Mouse (Mus musculus) lung, embryonic 15.5 days (tissue): Measurements from ENCODE around the gene Myt1l. TPM values are rescaled to one million over a fixed set of nuclear protein-coding genes. Genes with fewer than 3 reads are reported as not detected.
A peak's percentile ranks its signal among the peaks of the same experiment; 100 is the strongest.

Experiments used
- ATAC-seq: fragments of 200-750 bp; cut with Nextera tagmentation; 2 replicates; pipeline ENCODE4 v1.8.0; 2017; ENCODE audit warnings: moderate number of reproducible peaks, borderline replicate concordance; ENCODE audit not compliant: low FRiP score, low TSS enrichment; ENCODE audit errors: extremely low read depth
- H3K27ac ChIP-seq: fragments of 300-500 bp; sonication (generic); 2 replicates; pipeline ENCODE4 v1.5.1; 2015; ENCODE audit warnings: moderate library complexity, mild to moderate bottlenecking, inconsistent platforms
- H3K27me3 ChIP-seq: fragments of 300-500 bp; sonication (generic); 2 replicates; pipeline ENCODE4 v1.6.1; 2015; ENCODE audit warnings: inconsistent platforms
- H3K36me3 ChIP-seq: fragments of 300-500 bp; sonication (generic); 2 replicates; pipeline ENCODE4 v1.6.1; 2015; ENCODE audit warnings: inconsistent platforms
- H3K4me1 ChIP-seq: fragments of 300-500 bp; sonication (generic); 2 replicates; pipeline ENCODE4 v1.6.1; 2015; ENCODE audit warnings: inconsistent platforms
- H3K4me2 ChIP-seq: fragments of 300-500 bp; sonication (generic); 2 replicates; pipeline ENCODE4 v1.6.1; 2015; ENCODE audit warnings: inconsistent platforms, mild to moderate bottlenecking, moderate library complexity
- H3K4me3 ChIP-seq: fragments of 300-500 bp; sonication (generic); 2 replicates; pipeline ENCODE4 v1.5.1; 2015; ENCODE audit warnings: mild to moderate bottlenecking, inconsistent platforms
- H3K9ac ChIP-seq: fragments of 300-500 bp; sonication (generic); 2 replicates; pipeline ENCODE4 v1.6.1; 2015; ENCODE audit warnings: inconsistent platforms
- H3K9me3 ChIP-seq: fragments of 300-500 bp; sonication (generic); 2 replicates; pipeline ENCODE4 v1.6.1; 2016; ENCODE audit warnings: inconsistent platforms
- WGBS: fragments of 180-500 bp; shearing (Covaris S2); methylation state at CpG from one replicate; pipeline ENCODE4 v1.1.7; 2015; 5-methylcytosine and 5-hydroxymethylcytosine counted together
- polyA plus RNA-seq: library from polyadenylated mRNA; unstranded; fragments of >200 nt; fragmentation: Nextera tagmentation; extraction: Ambion mirVana; gene quantifications from 2 replicates; pipeline ENCODE4 v1.2.1, GENCODE M21; 2015

The Myt1l gene
- polyA plus RNA-seq, 1 experiment from 2014 or later, result 0.27 TPM

DNA sequence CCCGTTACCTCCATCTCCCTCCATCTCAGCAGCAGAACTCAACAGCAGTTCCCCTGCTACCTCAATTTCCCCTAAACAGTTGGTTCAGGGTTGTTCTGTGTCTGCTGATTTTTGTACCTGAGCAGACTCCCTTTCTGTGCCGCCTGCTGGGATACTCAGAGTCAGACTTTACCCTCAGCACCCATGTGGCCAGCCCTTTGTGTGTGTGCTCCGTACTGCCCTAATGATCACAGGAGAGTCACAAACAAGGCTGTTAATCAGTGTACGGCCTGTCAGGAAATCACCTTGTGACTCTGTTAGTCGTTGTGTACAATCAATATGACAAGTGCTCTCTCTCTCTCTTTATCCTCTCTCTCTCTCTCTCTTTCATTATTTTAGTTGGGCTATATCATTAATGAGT lies 430.5 kb downstream of the Myt1l start:
- H3K9ac ChIP-seq, result no peak overlapping the region
- peaks cover 13% of the 10 kb centered on the region for H3K4me1 ChIP-seq
- no peak overlapping the region for H3K27ac ChIP-seq
- WGBS, result 77% methylated on average over 5 of the region's 5 CpGs
- no peaks in the 10 kb centered on the region for H3K27me3 ChIP-seq
- H3K4me2 ChIP-seq, result no peak overlapping the region
- H3K9me3 ChIP-seq, result no peaks in the 10 kb centered on the region
- ATAC-seq, result no peak
- no peak overlapping the region for H3K4me3 ChIP-seq
- no peaks in the 10 kb centered on the region for H3K36me3 ChIP-seq

DNA sequence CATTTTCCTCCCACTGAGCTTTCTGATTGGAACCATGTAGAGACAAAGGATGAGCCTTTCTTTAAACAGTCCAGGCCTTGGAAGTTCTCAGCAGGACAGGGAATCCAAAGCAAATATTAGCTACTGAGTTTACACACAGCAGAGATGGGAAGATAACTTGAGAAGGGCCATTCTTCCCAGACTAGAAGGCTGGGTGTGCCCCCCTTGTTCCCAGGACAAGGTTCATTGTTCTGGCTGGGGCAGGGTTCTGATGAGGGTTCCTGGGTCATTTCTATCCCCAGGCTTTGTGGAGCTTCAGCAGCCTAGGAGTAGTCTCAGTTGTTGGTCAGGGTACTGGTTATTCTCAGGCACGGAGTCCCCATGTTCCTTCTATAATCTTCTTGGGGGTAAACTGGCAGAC lies 432.9 kb downstream of the Myt1l start:
- Histone ChIP-seq H3K4me1 (peaks cover 4% of the 10 kb centered on the region), H3K27ac (no peak overlapping the region), H3K4me2 (no peak overlapping the region), H3K36me3 (0 out of 2 replicates have a peak, but pooled peaks cover 4% of the 10 kb centered on the region), H3K9me3 (no peaks in the 10 kb centered on the region), H3K27me3 (no peaks in the 10 kb centered on the region), H3K4me3 (no peak overlapping the region), H3K9ac (no peak overlapping the region)
- WGBS, result 75% methylated on average over 1 of the region's 1 CpGs
- ATAC-seq, result no peak

DNA sequence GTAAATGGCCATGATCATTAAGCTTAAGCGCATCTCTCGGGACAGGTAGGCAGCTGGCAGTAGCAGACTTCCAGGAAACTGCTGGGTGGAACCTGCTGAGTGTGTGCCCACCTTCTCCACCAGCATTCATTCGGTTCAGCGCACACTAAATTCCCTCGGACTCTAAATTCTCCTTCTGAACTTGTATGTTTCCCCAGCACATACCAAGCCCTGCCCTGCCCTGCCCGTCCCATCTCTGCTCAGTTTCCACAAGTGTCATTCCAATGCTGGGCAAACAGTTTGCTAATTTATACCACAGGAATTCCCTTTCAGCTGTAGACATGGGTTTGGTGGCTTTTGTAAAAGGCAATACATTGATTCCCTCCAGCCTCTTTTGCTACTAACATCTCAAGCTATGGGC lies 436.8 kb downstream of the Myt1l start:
- no peak for ATAC-seq
- Histone ChIP-seq H3K4me3 (no peak overlapping the region), H3K36me3 (0 out of 2 replicates have a peak, but pooled peaks cover 4% of the 10 kb centered on the region), H3K4me2 (no peak overlapping the region), H3K9ac (no peak overlapping the region), H3K9me3 (no peaks in the 10 kb centered on the region), H3K4me1 (peaks cover 4% of the 10 kb centered on the region), H3K27me3 (no peaks in the 10 kb centered on the region), H3K27ac (peak overlapping the region; percentile 24; the same call in 1 of the 2 replicates)
- 67% methylated on average over 6 of the region's 6 CpGs for WGBS

DNA sequence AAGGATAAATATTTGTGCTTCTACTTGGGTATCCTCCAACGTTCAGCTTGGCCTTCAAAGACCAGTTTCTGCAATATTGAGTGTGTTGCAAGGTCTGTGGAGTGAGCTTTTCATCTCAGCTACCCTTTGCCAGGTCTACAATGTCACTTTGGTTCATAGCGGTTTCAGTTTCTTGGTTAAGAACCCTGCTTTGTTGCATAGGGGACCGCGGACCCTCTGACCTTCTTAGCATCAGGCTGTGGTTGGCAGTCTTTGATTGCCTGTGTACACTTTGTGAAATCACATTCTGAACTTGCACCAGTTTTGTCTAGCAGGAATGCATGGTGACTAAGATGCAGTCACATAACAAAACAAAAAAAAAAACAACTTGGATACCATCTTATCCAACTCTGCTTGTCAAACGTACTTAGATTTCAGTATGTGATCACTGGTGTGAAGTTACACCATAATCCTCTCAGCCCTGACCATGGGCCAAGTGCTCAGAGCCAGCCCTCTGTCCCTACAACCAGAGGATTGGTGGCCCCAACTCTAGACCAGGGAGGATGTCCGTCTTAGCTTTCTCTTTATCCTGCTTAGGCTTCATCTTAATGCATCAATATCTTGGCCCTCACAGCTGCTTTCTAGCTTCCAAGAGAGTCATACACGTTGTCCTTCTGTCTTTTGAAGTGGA lies 443.7 kb downstream of the Myt1l start:
- Histone ChIP-seq H3K27ac (no peak overlapping the region), H3K36me3 (peaks cover 19% of the 10 kb centered on the region), H3K9ac (no peak overlapping the region), H3K4me2 (no peak overlapping the region), H3K27me3 (no peaks in the 10 kb centered on the region), H3K4me3 (no peak overlapping the region), H3K4me1 (peaks cover 8% of the 10 kb centered on the region; the same call in 1 of the 2 replicates), H3K9me3 (no peaks in the 10 kb centered on the region)
- 69% methylated on average over 7 of the region's 7 CpGs for WGBS
- no peak for ATAC-seq

DNA sequence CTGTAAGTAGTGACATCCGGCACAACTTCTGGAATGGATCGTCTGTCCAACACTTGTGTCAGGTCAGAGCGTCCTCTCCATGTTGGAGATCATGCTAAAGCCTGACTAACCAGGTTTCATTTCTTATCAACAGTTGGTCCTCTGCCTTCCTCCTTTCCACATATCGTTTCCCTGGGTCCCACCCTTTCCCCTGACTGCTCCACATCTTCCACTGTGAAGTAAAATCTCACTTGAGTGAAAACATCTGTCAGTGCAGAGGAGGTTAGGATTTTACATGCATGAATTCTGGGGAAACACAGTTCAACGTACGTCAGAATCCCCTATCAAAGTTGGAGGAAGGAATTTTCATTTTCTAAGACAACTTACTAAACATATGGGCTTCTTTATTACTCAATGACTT lies 444.3 kb downstream of the Myt1l start:
- no peak overlapping the region for H3K27ac ChIP-seq
- no peak overlapping the region for H3K4me3 ChIP-seq
- H3K36me3 ChIP-seq, result peaks cover 19% of the 10 kb centered on the region
- no peak overlapping the region for H3K4me2 ChIP-seq
- no peaks in the 10 kb centered on the region for H3K9me3 ChIP-seq
- peaks cover 8% of the 10 kb centered on the region; the same call in 1 of the 2 replicates for H3K4me1 ChIP-seq
- no peaks in the 10 kb centered on the region for H3K27me3 ChIP-seq
- H3K9ac ChIP-seq, result no peak overlapping the region
- WGBS, result 50% methylated on average over 6 of the region's 6 CpGs
- ATAC-seq, result no peak
